Mouse (Mus musculus): Measurements from ENCODE around the gene Slc26a11.

Slc26a11 gene

GRCm38 (mm10) chr11:119355443-119356385 lies at the start of gene Slc26a11, which contains the start of gene Sgsh:
Gene Slc26a11, plus strand, starts transcription at chr11:119355557.
Gene Sgsh, minus strand, starts transcription at chr11:119355536.
- DNase-seq = peak; percentile 86 to 87

GRCm38 (mm10) chr11:119306762-119307657 lies 48.3 kb upstream of the Slc26a11 start:
- no peak for DNase-seq

- no peak for DNase-seq
These were observed 47.8 kb upstream of the Slc26a11 start, which contains the start of gene Card14 for GRCm38 (mm10) chr11:119307658-119307867. Gene Card14, plus strand, starts transcription at chr11:119307768.

GRCm38 (mm10) chr11:119307916-119308315 lies 47.4 kb upstream of the Slc26a11 start:
- no peak for DNase-seq

- no peak for DNase-seq
These were observed 44.7 kb upstream of the Slc26a11 start for GRCm38 (mm10) chr11:119310621-119311020.

- no peak for DNase-seq
These were observed 41.0 kb upstream of the Slc26a11 start for GRCm38 (mm10) chr11:119314252-119314936.

- DNase-seq = no peak
These were observed 38.6 kb upstream of the Slc26a11 start for GRCm38 (mm10) chr11:119316720-119317119.

GRCm38 (mm10) chr11:119322521-119322920 lies 32.8 kb upstream of the Slc26a11 start:
- no peak for DNase-seq

- DNase-seq = no peak
These were observed 30.3 kb upstream of the Slc26a11 start for GRCm38 (mm10) chr11:119325068-119325467.

GRCm38 (mm10) chr11:119330592-119330991 lies 24.8 kb upstream of the Slc26a11 start:
- DNase-seq = no peak

GRCm38 (mm10) chr11:119331970-119332369 lies 23.4 kb upstream of the Slc26a11 start:
- DNase-seq = peak; percentile 41 to 45

- no peak for DNase-seq
These were observed 16.9 kb upstream of the Slc26a11 start for GRCm38 (mm10) chr11:119338271-119339059.

GRCm38 (mm10) chr11:119339179-119339578 lies 16.2 kb upstream of the Slc26a11 start:
- no peak for DNase-seq

- DNase-seq = peak; percentile 86 to 89
These were observed 15.7 kb upstream of the Slc26a11 start for GRCm38 (mm10) chr11:119339637-119340036.

- no peak for DNase-seq
These were observed 11.2 kb upstream of the Slc26a11 start for GRCm38 (mm10) chr11:119344178-119344577.

GRCm38 (mm10) chr11:119344865-119345264 lies 10.5 kb upstream of the Slc26a11 start:
- DNase-seq = no peak

GRCm38 (mm10) chr11:119347125-119347524 lies 8.2 kb upstream of the Slc26a11 start:
- no peak for DNase-seq

GRCm38 (mm10) chr11:119352113-119352512 lies 3.2 kb upstream of the Slc26a11 start:
- DNase-seq = peak; percentile 25 to 28

- DNase-seq = no peak
These were observed 1.4 kb upstream of the Slc26a11 start for GRCm38 (mm10) chr11:119353946-119354345.

GRCm38 (mm10) chr11:119354798-119355442 lies 437 bp upstream of the Slc26a11 start:
- peak; percentile 73 to 75 for DNase-seq

GRCm38 (mm10) chr11:119359089-119359488 lies 3.7 kb downstream of the Slc26a11 start:
- no peak for DNase-seq

All from B cell, adult 2 months (primary cell).